Mouse (Mus musculus) adrenal gland, postnatal 25 days (tissue): ENCODE data around the gene Vip. TPM values are rescaled to one million over a fixed set of nuclear protein-coding genes. Genes with fewer than 3 reads are reported as not detected.

Experiments
- DNase-seq: peaks from one replicate; pipeline ENCODE4 v3.0.0; 2021; ENCODE audit warnings: mixed read lengths
- long read RNA-seq: library from polyadenylated mRNA; stranded (forward); transcript quantifications from one replicate; pipeline ENCODE4 v2.0.0, GENCODE M21; 2021
- total RNA-seq: library from RNA; stranded (reverse); gene quantifications from 2 replicates; pipeline ENCODE4 v1.2.3, GENCODE M21; 2021

Vip gene
- 0.27 TPM in 1 of 2 replicates, not detected in the other for total RNA-seq
- long read RNA-seq: 0 reads

DNA sequence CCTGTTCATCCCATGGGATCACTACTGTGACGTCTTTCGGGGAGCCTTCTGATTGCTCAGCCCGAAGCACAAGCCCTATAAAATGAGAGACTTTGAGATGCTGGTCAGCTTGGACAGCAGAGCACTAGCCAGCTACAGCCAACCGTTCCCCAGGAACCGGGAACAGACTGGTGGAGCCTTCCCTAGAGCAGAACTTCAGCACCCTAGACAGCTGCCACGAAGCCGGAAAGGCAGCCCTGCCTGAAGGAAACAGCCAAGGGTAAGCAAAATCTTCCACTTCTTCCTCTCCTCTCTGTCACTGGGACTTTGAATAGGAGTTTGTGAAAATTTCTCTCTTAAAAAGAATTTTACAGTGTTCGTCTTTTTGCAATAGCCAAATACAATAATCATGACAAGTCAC lies at the start of gene Vip:
Vip (plus strand) TSS at position 107 of the 400 bp plus-strand sequence.
- peak; percentile 38 for DNase-seq

DNA sequence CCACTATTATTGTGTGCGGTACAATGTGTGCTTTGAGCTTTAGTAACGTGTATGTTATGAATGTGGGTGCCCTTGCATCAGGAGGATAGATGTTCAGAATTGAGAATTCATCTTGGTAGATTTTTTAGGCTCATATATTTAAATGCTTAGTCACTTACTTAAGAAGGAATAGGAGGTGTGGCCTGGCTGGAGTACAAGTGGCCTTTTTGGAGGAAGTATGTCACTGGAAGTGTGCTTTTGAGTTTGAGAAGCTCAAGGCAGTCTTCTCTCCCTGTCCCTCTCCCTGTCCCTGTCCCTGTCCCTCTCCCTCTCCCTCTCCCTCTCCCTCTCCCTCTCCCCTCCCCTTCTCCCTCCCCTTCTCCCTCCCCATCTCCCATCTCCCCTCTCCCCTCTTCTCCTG lies 48.0 kb upstream of the Vip start:
- no peak for DNase-seq

DNA sequence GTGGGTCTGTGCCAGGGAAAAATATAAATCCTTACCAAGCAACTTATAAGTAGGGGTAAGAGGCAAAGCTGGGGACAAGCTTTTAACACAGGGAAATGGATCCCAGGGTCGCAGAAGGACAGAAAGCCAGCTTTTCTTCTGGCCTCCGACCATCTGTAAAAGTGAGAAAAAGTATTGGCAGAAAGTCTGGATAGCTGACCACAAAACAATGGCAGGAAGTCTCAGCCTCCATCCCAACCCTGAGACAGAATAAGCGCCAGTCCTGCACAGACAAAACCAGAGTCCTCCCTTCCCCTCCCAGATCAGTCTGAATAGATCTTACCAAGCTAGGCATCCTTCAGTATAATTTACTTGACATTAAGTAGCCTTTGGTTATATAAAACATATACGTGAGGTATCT lies 47.0 kb upstream of the Vip start:
- DNase-seq: no peak

DNA sequence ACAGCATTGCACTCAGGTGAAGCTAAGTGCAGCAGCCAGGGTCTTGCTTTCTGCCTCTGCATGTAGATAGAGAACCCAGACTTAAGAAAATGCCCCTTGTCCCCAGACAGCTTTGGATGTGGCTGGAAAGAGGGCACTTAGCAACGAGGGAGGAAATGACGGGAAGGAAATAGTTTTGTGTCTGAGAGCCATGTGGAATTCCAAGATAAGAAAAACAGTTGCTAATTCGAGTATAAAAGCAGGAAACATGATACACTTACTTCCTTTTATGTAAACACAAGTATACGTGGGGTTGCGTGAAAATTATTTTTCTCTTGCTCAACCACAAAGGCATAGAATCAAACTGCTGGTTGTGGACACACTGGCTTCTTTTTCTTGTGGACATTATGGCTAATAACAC lies 45.6 kb upstream of the Vip start, which contains the start of gene Myct1:
Myct1 (plus strand) TSS at position 312 of the 400 bp plus-strand sequence.
- DNase-seq: no peak

GRCm38 (mm10) chr10:5594457-5594856 lies 44.6 kb upstream of the Vip start:
- no peak for DNase-seq

- no peak for DNase-seq
Measured at GRCm38 (mm10) chr10:5596559-5596958, 42.5 kb upstream of the Vip start.

DNA sequence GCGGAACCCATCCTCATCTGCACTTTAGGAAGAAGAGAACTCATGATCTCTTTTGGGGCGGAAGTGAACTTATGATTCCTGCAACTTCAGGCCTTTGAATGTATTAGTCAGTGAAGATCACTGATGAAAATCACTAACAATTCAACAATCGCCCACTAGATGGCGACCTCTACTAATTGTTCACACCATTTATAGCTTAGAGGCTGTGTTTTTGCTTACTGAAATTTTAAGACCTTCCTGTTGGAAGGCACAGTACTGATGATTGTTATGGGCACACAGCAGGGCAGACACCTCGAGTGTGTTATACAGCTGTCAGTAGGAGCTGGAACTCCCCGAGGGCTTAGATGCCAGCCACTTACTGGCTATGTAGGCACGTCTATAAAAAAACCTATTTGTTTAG lies 38.9 kb upstream of the Vip start:
- DNase-seq: peak; percentile 10

GRCm38 (mm10) chr10:5603512-5603911 lies 35.5 kb upstream of the Vip start:
- DNase-seq: no peak

- DNase-seq: peak; percentile 18
Measured at GRCm38 (mm10) chr10:5604371-5604770, 34.6 kb upstream of the Vip start.

DNA sequence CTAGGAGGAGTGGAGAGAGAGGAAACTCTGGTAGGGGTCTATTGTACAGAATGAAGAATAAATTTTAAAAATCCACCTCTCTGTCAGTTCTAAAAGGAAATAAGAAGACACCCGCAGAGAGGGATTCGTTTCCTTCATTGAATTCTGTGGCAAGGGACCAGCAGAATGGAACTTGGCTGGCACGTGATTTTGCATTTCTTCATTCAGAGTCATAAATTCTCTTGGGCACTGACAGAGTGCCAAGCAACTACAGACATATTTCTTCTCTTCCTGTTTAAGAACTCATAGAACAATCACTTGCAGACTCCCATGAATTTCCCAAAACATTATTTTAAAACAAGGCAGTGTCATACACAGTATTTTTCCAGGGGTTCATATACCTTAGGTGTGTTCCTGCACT lies 30.1 kb upstream of the Vip start:
- DNase-seq: no peak

DNA sequence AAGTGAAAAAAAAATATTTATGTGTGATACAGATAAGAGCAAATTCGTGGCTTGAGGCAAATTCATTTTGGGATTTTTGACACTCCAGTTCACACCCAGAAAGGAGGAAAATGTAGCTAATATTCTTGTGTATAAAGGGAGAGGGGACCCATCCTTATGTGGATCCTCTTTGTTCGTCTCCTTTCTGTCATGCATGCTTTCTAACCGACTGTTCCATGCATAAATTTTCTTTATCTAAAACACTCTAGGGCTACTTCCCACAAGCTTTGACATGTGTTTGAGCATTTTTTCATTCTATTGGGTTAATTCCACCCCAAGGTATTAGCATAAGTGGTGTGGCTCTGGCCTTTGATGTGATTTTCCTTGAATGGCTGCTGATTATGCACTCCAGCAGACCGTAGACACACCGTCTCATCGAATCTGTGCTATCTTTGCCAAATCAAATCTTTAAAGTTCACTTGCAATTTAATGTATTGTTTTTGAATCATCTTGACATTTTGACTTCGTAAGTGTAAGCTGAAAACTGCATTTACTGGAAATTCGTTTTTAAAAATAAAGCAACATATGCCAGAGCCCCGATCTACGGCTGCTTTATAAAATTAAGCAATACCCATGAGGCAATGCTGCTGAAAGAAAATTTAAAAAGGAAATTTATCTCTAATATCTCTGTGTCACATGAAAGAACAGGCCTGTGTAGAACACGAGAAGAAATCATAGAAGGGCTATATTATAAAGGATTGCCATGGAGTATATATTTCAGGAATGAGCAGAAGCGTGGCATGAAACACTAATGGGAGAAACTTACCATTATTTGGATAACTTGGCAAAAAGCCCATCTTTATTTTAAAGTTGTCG lies 23.6 kb upstream of the Vip start:
- DNase-seq: no peak

GRCm38 (mm10) chr10:5626268-5626667 lies 12.8 kb upstream of the Vip start:
- no peak for DNase-seq

DNA sequence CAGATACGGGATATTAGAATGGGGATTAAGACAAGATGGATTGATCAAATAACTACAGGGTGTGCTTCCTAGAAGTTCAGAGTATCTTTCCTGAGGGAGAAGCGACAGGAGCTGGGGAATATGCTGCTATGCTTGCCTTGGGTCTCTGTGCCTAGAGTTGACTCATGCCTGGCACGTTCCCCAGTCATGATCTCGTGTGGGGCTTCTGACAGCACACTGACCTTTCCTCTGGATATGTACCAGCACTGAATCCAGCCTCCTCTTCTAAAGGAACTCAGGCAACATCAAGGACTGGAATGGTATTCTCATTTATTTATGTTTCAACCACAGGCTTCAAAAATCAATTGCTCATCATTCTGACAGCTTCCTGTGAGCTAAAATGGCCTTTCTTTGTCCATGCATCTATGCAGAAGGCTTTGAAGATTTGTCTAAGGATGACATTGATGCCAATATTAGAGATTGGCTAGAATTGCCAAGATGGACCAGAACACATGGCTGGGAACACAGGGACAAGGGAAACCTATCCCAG lies 5.3 kb upstream of the Vip start:
- peak; percentile 67 for DNase-seq

DNA sequence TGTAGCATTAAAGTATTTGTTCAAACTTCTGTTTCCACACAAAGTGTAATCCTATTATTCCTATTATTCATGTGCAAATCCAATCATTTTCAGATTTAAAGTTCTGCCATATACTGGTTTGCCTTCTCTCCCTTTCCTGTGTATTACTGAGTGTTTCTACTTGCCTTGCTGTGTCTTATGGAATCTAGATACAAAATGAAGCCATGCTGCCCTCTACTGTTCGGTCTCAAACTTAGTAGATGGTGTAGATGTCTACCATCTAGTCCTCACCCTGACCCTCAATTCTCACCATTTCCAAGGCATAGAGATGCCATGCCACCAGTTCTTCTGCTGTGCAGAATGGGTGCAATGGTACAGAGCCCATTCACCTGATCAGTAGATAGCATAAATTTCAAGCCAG lies 4.7 kb upstream of the Vip start:
- peak; percentile 2 for DNase-seq

GRCm38 (mm10) chr10:5637322-5637721 lies 1.7 kb upstream of the Vip start:
- DNase-seq: no peak

DNA sequence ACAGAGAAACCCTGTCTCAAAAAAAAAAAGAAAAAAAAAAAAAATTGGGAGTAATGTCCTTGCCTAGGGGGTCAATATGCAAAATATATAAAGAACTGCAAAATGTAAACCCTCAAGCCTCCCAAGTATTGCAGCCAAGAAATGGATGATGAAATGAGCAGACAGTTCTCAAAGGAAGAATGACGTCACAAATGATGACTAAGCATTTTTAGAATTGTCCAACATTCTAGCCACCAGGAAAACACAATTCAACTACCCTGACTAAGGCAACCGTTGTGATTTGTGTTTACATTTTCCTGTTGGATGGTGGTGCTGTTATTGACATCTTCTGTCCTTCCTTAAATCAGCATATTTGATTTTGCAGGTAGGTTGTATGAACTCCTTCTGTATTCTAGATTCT lies 42.3 kb downstream of the Vip start:
- DNase-seq: no peak

GRCm38 (mm10) chr10:5685608-5686007 lies 46.6 kb downstream of the Vip start:
- DNase-seq: no peak

DNA sequence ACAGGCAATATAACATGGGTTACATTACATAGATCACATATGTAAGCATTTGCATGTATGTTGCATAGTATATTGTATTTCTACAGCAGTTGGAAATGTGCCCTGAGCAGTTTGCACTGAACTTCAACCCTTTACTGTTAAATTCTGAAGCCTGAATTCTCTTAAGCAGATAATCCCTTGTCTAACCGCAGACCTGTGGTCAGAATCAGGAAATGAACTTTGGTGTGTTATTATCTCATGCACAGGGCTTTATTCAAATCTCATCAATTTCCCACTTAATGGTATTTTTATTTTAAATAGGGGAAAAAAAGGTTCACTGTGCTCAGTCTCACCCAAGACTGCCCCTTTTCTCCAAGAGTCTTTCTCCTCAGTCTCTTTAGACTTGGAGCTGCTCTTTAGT lies 55.3 kb downstream of the Vip start:
- DNase-seq: no peak

Other genes with a start within 250 kb of the Vip start
- gene Syne1, start 87.7 kb upstream of the Vip start, total RNA-seq: 17.1 and 21.7 TPM in 2 replicates
- gene Myct1, start 45.4 kb upstream of the Vip start, total RNA-seq: 5.1 and 6.6 TPM in 2 replicates
- 5.4 and 5.7 TPM in 2 replicates for gene Fbxo5, start 166.4 kb downstream of the Vip start, total RNA-seq
- 12.3 and 13.3 TPM in 2 replicates for gene Mtrf1l, start 184.7 kb downstream of the Vip start, total RNA-seq